Mouse (Mus musculus): Measurements from ENCODE around the gene Acyp2. TPM values are rescaled to one million over a fixed set of nuclear protein-coding genes. Genes with fewer than 3 reads are reported as not detected.

Acyp2 gene
- polyA plus RNA-seq, 1 experiment: 372 TPM

DNA sequence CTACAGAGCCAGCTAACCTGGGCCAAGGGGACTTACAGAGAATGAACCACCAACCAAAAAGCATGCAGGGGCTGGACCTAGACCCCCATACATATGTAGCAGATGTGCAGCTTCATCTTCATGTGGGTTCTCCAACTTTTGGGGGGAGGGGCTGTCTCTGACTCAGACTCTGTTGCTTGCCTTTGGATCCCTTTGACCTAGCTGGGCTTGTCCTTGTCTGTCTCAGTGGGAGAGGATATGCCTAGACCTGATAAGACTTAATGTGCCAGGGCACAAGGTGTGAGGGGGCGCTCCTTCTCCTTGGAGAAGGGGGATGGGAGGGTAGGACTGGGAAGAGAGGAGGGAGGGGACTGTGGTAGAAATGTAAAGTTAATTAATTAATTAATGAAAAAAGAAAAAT, 33.4 kb downstream of the Acyp2 start:
- H3K4me3 ChIP-seq (ENCODE audit: insufficient read depth, low read depth, low read length): no peak overlapping the region
- H3K4me1 ChIP-seq (ENCODE audit: control insufficient read depth, insufficient read depth, insufficient read length, low read length): no peaks in the 10 kb centered on the region
- no peak overlapping the region for H3K27ac ChIP-seq (replicated peaks; ENCODE audit: low read depth, low read length)

DNA sequence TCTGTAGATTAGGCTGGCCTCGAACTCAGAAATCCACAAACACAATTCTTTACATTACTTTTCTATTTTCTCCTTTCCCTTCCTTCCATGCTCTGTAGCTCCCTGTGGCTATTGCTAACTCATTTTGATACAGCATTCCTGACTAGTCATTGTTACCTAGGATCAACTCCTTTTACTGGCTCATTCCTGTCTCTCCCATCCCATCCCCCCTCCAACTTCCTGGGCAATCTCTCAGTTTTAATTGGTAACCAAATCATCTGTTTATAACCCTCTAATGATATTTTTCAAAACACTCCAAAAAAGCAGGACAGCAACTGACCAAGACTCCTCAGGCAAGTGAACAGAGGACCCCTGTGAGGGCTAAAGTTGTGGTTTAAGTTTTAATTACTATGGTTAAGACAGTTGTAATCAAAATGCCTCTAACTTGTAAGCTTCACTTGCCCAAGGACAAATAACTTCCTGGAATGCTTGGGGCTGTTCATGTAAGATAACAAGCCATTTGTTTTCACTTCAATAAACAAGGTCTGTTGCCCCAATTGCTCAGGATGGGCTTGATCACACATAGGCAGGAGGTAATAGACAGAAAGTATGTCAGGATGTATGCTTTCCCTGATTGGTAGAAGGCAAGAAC, 35.4 kb downstream of the Acyp2 start:
- H3K4me3 ChIP-seq (ENCODE audit: insufficient read depth, low read depth, low read length): no peak overlapping the region
- H3K4me1 ChIP-seq (ENCODE audit: control insufficient read depth, insufficient read depth, insufficient read length, low read length): no peaks in the 10 kb centered on the region
- H3K27ac ChIP-seq (replicated peaks; ENCODE audit: low read depth, low read length): no peak overlapping the region

- no peak overlapping the region for H3K4me3 ChIP-seq (ENCODE audit: insufficient read depth, low read depth, low read length)
- no peak overlapping the region for H3K27ac ChIP-seq (replicated peaks; ENCODE audit: low read depth, low read length)
- H3K4me1 ChIP-seq (ENCODE audit: control insufficient read depth, insufficient read depth, insufficient read length, low read length): no peaks in the 10 kb centered on the region
Observed at GRCm38 (mm10) chr11:30612699-30613098, 36.7 kb downstream of the Acyp2 start.

GRCm38 (mm10) chr11:30609247-30609646, 40.1 kb downstream of the Acyp2 start:
- H3K27ac ChIP-seq (replicated peaks; ENCODE audit: low read depth, low read length): no peak overlapping the region
- no peak overlapping the region for H3K4me3 ChIP-seq (ENCODE audit: insufficient read depth, low read depth, low read length)
- H3K4me1 ChIP-seq (ENCODE audit: control insufficient read depth, insufficient read depth, insufficient read length, low read length): no peaks in the 10 kb centered on the region

DNA sequence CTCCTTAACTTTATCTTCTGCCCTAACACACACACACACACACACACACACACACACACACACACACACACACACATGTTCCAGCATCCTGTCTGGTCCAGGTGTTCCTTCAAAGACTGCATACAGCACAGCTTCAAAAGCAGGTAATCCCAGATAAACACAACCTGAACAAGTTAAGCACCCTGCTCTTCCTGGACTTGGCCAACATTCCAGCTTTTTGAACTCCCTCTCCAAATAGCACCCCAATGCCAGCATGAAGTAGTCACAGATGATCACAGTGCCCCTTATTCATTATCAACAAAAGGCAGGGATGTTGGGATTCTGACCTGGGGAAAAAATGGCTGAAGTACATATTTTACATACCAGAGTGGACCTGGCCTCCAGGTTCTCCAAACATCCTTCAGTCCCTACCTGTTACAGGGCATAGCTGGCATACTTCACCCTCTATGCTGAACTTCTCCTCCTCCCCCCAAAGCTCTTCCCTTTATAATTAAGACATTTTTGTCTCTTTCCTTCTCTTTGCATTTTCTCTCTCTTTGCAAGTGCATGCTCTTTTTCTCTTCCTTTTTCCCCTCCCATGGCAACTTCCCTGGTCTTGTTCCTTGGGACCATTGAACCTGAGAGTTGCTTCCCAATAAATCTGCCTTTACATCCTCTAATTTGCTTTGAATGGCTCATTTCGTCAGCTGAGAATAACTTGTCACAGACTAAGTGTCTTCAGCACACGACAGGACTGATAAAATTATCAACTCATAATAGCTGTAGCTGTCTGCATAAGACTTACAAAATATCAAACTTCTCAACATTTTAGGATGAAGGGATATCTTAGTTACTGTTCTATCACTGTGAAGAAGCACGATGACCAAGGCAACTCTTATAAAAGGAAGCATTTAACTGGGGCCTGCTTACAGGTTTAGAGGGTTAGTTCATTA, 41.5 kb downstream of the Acyp2 start:
- Histone ChIP-seq H3K27ac (replicated peaks; ENCODE audit: low read depth, low read length) (no peak overlapping the region), H3K4me3 (ENCODE audit: insufficient read depth, low read depth, low read length) (no peak overlapping the region), H3K4me1 (ENCODE audit: control insufficient read depth, insufficient read depth, insufficient read length, low read length) (no peaks in the 10 kb centered on the region)

DNA sequence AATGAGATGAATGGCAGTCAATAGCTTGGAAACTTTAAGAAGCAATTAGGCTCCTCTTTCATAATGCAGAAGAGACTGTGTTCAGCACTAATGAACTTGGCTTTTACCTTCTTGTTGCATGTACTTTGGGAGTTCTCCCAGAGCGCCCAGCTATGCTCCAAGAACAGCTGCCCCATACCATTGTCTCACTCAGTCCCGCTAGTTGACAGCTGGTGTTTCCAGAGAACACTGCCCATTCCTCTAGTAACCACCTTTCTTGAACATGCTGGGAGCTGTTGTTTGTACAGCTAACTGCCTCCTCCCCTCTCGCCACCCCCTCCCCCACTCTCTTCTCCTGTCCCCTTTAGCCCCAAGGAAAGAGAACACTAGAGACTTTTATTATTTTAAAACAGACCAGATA, 52.1 kb downstream of the Acyp2 start:
- Histone ChIP-seq H3K4me3 (ENCODE audit: insufficient read depth, low read depth, low read length) (no peak overlapping the region), H3K4me1 (ENCODE audit: control insufficient read depth, insufficient read depth, insufficient read length, low read length) (no peaks in the 10 kb centered on the region)

GRCm38 (mm10) chr11:30580008-30580407, 69.4 kb downstream of the Acyp2 start:
- no peak overlapping the region for H3K4me3 ChIP-seq (ENCODE audit: insufficient read depth, low read depth, low read length)
- peak overlapping the region; percentile 97 for H3K27ac ChIP-seq (replicated peaks; ENCODE audit: low read depth, low read length)
- peaks cover 10% of the 10 kb centered on the region for H3K4me1 ChIP-seq (ENCODE audit: control insufficient read depth, insufficient read depth, insufficient read length, low read length)

More for the DNA sequence above, 52.1 kb downstream of the Acyp2 start:
- H3K27ac ChIP-seq (replicated peaks; ENCODE audit: low read depth, low read length): no peak overlapping the region

GRCm38 (mm10) chr11:30578931-30579330, 70.5 kb downstream of the Acyp2 start:
- H3K27ac ChIP-seq (replicated peaks; ENCODE audit: low read depth, low read length): no peak overlapping the region
- H3K4me3 ChIP-seq (ENCODE audit: insufficient read depth, low read depth, low read length): no peak overlapping the region
- peaks cover 10% of the 10 kb centered on the region for H3K4me1 ChIP-seq (ENCODE audit: control insufficient read depth, insufficient read depth, insufficient read length, low read length)

GRCm38 (mm10) chr11:30572790-30573395, 76.5 kb downstream of the Acyp2 start:
- peaks cover 3% of the 10 kb centered on the region; the same call in 1 of the 2 replicates for H3K4me1 ChIP-seq (ENCODE audit: control insufficient read depth, insufficient read depth, insufficient read length, low read length)
- peak overlapping the region; percentile 21 for H3K4me3 ChIP-seq (ENCODE audit: insufficient read depth, low read depth, low read length)
- no peak overlapping the region; the same call in 1 of the 2 replicates for H3K27ac ChIP-seq (replicated peaks; ENCODE audit: low read depth, low read length)

DNA sequence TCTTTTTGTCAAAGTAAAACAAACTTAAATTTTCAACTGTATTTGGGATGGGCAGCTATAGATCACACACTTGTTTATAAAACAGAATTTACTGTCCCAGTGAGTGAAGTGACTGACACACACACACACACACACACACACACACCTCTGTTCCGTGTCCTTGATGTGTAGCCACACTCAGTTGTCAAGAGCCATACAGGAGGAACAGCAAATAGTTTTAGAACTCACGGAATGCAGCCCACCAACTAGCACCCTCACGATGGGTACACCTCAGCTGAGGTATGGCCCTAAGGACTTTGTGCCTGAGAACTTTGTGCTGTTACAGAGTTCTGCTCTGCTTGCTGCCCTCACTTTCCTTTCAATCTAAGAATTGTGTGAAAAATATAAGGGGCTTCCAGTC, 78.8 kb downstream of the Acyp2 start:
- Histone ChIP-seq H3K27ac (replicated peaks; ENCODE audit: low read depth, low read length) (no peak overlapping the region), H3K4me1 (ENCODE audit: control insufficient read depth, insufficient read depth, insufficient read length, low read length) (no peaks in the 10 kb centered on the region), H3K4me3 (ENCODE audit: insufficient read depth, low read depth, low read length) (no peak overlapping the region)

- Histone ChIP-seq H3K27ac (replicated peaks; ENCODE audit: low read depth, low read length) (no peak overlapping the region), H3K4me1 (ENCODE audit: control insufficient read depth, insufficient read depth, insufficient read length, low read length) (peaks cover 2% of the 10 kb centered on the region; the same call in 1 of the 2 replicates), H3K4me3 (ENCODE audit: insufficient read depth, low read depth, low read length) (no peak overlapping the region)
Observed at GRCm38 (mm10) chr11:30560215-30560614, 89.2 kb downstream of the Acyp2 start.

DNA sequence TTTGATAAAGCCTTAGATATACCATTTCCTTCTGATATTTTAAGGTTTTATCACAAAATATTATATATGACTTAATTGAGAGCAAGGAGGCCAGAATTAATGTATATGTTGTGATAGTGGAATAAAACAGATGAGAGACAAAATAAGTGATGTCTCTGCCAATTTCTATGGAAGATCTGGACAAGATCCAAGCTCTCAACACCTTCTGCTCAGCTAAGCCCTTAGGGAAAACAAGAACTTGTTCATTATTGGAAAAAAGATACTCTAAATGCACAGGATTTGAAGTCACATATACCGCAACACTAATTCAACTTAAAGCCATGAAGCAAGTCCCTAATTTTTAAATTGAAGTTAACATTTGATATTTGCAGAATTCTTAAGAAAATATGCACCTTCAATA, 96.0 kb downstream of the Acyp2 start:
- Histone ChIP-seq H3K4me1 (ENCODE audit: control insufficient read depth, insufficient read depth, insufficient read length, low read length) (no peaks in the 10 kb centered on the region), H3K4me3 (ENCODE audit: insufficient read depth, low read depth, low read length) (no peak overlapping the region), H3K27ac (replicated peaks; ENCODE audit: low read depth, low read length) (no peak overlapping the region)

GRCm38 (mm10) chr11:30517133-30517532, 132.3 kb downstream of the Acyp2 start:
- H3K4me3 ChIP-seq (ENCODE audit: insufficient read depth, low read depth, low read length): no peak overlapping the region
- peak overlapping the region; percentile 91 for H3K27ac ChIP-seq (replicated peaks; ENCODE audit: low read depth, low read length)
- peaks cover 10% of the 10 kb centered on the region for H3K4me1 ChIP-seq (ENCODE audit: control insufficient read depth, insufficient read depth, insufficient read length, low read length)

DNA sequence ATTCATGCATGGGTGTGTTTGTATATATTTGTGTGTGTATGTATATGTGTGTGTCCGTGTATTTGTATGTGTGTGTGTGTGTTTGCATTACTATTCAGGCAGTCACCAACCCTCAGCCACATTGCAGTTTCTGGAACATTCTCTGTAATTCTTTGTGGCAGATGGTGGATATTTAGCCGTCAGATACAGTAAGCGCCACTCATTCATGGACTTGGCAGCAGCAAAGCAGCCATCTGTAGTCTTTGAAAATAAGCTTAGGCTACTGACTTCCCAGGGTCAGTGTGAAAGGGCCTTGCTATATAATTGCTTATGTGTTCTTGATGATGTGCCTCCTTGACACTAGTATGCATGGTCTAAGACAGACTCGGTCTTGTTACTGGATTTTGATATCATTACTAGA, 141.2 kb downstream of the Acyp2 start:
- Histone ChIP-seq H3K4me3 (ENCODE audit: insufficient read depth, low read depth, low read length) (no peak overlapping the region), H3K27ac (replicated peaks; ENCODE audit: low read depth, low read length) (no peak overlapping the region), H3K4me1 (ENCODE audit: control insufficient read depth, insufficient read depth, insufficient read length, low read length) (no peaks in the 10 kb centered on the region)

GRCm38 (mm10) chr11:30498738-30499355, 150.5 kb downstream of the Acyp2 start:
- Histone ChIP-seq H3K27ac (replicated peaks; ENCODE audit: low read depth, low read length) (no peak overlapping the region), H3K4me3 (ENCODE audit: insufficient read depth, low read depth, low read length) (no peak overlapping the region), H3K4me1 (ENCODE audit: control insufficient read depth, insufficient read depth, insufficient read length, low read length) (no peaks in the 10 kb centered on the region)

Data from brown adipose tissue, adult 24 weeks (tissue).